Mouse (Mus musculus): ENCODE data around the gene Slc16a11. TPM values are rescaled to one million over a fixed set of nuclear protein-coding genes. Genes with fewer than 3 reads are reported as not detected.
"Not testable (repeated sequence)": the region's sequence is repeated elsewhere in the genome, so short reads cannot be mapped to it uniquely, and the experiment has no call there.

The Slc16a11 gene
- 1.5 and 2.0 TPM in 2 replicates for polyA plus RNA-seq (2016; fragmentation: Nextera tagmentation; extraction: Ambion mirVana)

GRCm38 (mm10) chr11:70212423-70212822 is at the start of gene Slc16a11:
Slc16a11 (plus strand) TSS chr11:70212752.
- Histone ChIP-seq H3K9ac (no peak within 1 kb of the TSS), H3K4me3 (no peak within 1 kb of the TSS), H3K4me2 (replicated peaks) (peak within 1 kb of the TSS; percentile 58), H3K9me3 (no peaks in the 10 kb centered on the region), H3K36me3 (peaks cover 6% of the 10 kb centered on the region; the same call in 1 of the 2 replicates), H3K27me3 (peaks cover 56% of the 10 kb centered on the region), H3K4me1 (peaks cover 21% of the 10 kb centered on the region), H3K27ac (no peak within 1 kb of the TSS)
- WGBS, result 54% methylated on average over 6 of the region's 6 CpGs
- no peak for ATAC-seq (ENCODE audit: insufficient number of reproducible peaks, insufficient read depth, low FRiP score, low TSS enrichment)

- H3K27me3 ChIP-seq, result no peaks in the 10 kb centered on the region
- H3K9me3 ChIP-seq, result no peaks in the 10 kb centered on the region
- ATAC-seq (ENCODE audit: insufficient number of reproducible peaks, insufficient read depth, low FRiP score, low TSS enrichment), result no peak
- H3K4me1 ChIP-seq, result peaks cover 5% of the 10 kb centered on the region; the same call in 1 of the 2 replicates
- 73% methylated on average over 16 of the region's 16 CpGs for WGBS
- H3K36me3 ChIP-seq, result no peaks in the 10 kb centered on the region
- no peak overlapping the region for H3K27ac ChIP-seq
- H3K9ac ChIP-seq, result no peak overlapping the region
- H3K4me2 ChIP-seq (replicated peaks), result no peak overlapping the region
- H3K4me3 ChIP-seq, result no peak overlapping the region
Observed at GRCm38 (mm10) chr11:70165972-70166921, 46.3 kb upstream of the Slc16a11 start.

- peaks cover 5% of the 10 kb centered on the region; the same call in 1 of the 2 replicates for H3K4me1 ChIP-seq
- ATAC-seq (ENCODE audit: insufficient number of reproducible peaks, insufficient read depth, low FRiP score, low TSS enrichment), result no peak
- 46% methylated on average over 7 of the region's 7 CpGs for WGBS
Observed at GRCm38 (mm10) chr11:70168136-70168535, 44.4 kb upstream of the Slc16a11 start.

GRCm38 (mm10) chr11:70169471-70169870 is 43.1 kb upstream of the Slc16a11 start:
- H3K9me3 ChIP-seq; H3K4me3 ChIP-seq; H3K4me1 ChIP-seq; ATAC-seq (ENCODE audit: insufficient number of reproducible peaks, insufficient read depth, low FRiP score, low TSS enrichment); H3K27me3 ChIP-seq; H3K27ac ChIP-seq; H3K4me2 ChIP-seq (replicated peaks); H3K36me3 ChIP-seq; H3K9ac ChIP-seq: not testable (repeated sequence)
- WGBS, result 88% methylated on average over 7 of the region's 7 CpGs

More at GRCm38 (mm10) chr11:70168136-70168535, 44.4 kb upstream of the Slc16a11 start:
- no peak overlapping the region for H3K27ac ChIP-seq
- no peaks in the 10 kb centered on the region for H3K36me3 ChIP-seq
- H3K9me3 ChIP-seq, result no peaks in the 10 kb centered on the region
- no peaks in the 10 kb centered on the region for H3K27me3 ChIP-seq
- no peak overlapping the region for H3K9ac ChIP-seq
- no peak overlapping the region for H3K4me2 ChIP-seq (replicated peaks)
- no peak overlapping the region for H3K4me3 ChIP-seq

- H3K27ac ChIP-seq, result no peak overlapping the region
- H3K27me3 ChIP-seq, result no peaks in the 10 kb centered on the region
- no peaks in the 10 kb centered on the region for H3K36me3 ChIP-seq
- H3K9ac ChIP-seq, result no peak overlapping the region
- peaks cover 5% of the 10 kb centered on the region; the same call in 1 of the 2 replicates for H3K4me1 ChIP-seq
- no peak overlapping the region for H3K4me2 ChIP-seq (replicated peaks)
- no peak for ATAC-seq (ENCODE audit: insufficient number of reproducible peaks, insufficient read depth, low FRiP score, low TSS enrichment)
- WGBS, result 72% methylated on average over 7 of the region's 7 CpGs
- H3K9me3 ChIP-seq, result no peaks in the 10 kb centered on the region
- H3K4me3 ChIP-seq, result no peak overlapping the region
Observed at GRCm38 (mm10) chr11:70170291-70170690, 42.3 kb upstream of the Slc16a11 start.

GRCm38 (mm10) chr11:70171181-70171580 is 41.4 kb upstream of the Slc16a11 start:
- Histone ChIP-seq H3K4me1 (peaks cover 5% of the 10 kb centered on the region; the same call in 1 of the 2 replicates), H3K4me2 (replicated peaks) (no peak overlapping the region), H3K27ac (no peak overlapping the region), H3K9ac (no peak overlapping the region), H3K9me3 (no peaks in the 10 kb centered on the region), H3K27me3 (no peaks in the 10 kb centered on the region), H3K4me3 (no peak overlapping the region), H3K36me3 (no peaks in the 10 kb centered on the region)
- no peak for ATAC-seq (ENCODE audit: insufficient number of reproducible peaks, insufficient read depth, low FRiP score, low TSS enrichment)
- 82% methylated on average over 7 of the region's 7 CpGs for WGBS

GRCm38 (mm10) chr11:70171847-70172246 is 40.7 kb upstream of the Slc16a11 start:
- Histone ChIP-seq H3K36me3 (no peaks in the 10 kb centered on the region), H3K4me2 (replicated peaks) (no peak overlapping the region), H3K27me3 (no peaks in the 10 kb centered on the region), H3K27ac (no peak overlapping the region), H3K9ac (no peak overlapping the region), H3K4me3 (no peak overlapping the region), H3K4me1 (peaks cover 5% of the 10 kb centered on the region; the same call in 1 of the 2 replicates), H3K9me3 (no peaks in the 10 kb centered on the region)
- ATAC-seq (ENCODE audit: insufficient number of reproducible peaks, insufficient read depth, low FRiP score, low TSS enrichment), result no peak
- WGBS, result 55% methylated on average over 3 of the region's 3 CpGs

- Histone ChIP-seq H3K9ac (no peak overlapping the region), H3K36me3 (no peaks in the 10 kb centered on the region), H3K27me3 (no peaks in the 10 kb centered on the region), H3K9me3 (no peaks in the 10 kb centered on the region), H3K4me3 (no peak overlapping the region), H3K4me1 (peaks cover 5% of the 10 kb centered on the region; the same call in 1 of the 2 replicates), H3K4me2 (replicated peaks) (no peak overlapping the region), H3K27ac (no peak overlapping the region)
- no peak for ATAC-seq (ENCODE audit: insufficient number of reproducible peaks, insufficient read depth, low FRiP score, low TSS enrichment)
- WGBS, result 59% methylated on average over 5 of the region's 5 CpGs
Observed at GRCm38 (mm10) chr11:70172298-70172697, 40.3 kb upstream of the Slc16a11 start.

GRCm38 (mm10) chr11:70174491-70174890 is 38.1 kb upstream of the Slc16a11 start:
- peaks cover 3% of the 10 kb centered on the region; the same call in 1 of the 2 replicates for H3K4me1 ChIP-seq
- no peaks in the 10 kb centered on the region for H3K27me3 ChIP-seq
- H3K9ac ChIP-seq, result no peak overlapping the region
- H3K9me3 ChIP-seq, result no peaks in the 10 kb centered on the region
- no peak for ATAC-seq (ENCODE audit: insufficient number of reproducible peaks, insufficient read depth, low FRiP score, low TSS enrichment)
- no peak overlapping the region for H3K4me3 ChIP-seq
- no peak overlapping the region for H3K27ac ChIP-seq
- 91% methylated on average over 4 of the region's 4 CpGs for WGBS
- no peak overlapping the region for H3K4me2 ChIP-seq (replicated peaks)
- H3K36me3 ChIP-seq, result no peaks in the 10 kb centered on the region

- Histone ChIP-seq H3K9me3 (no peaks in the 10 kb centered on the region), H3K4me2 (replicated peaks) (no peak overlapping the region), H3K36me3 (no peaks in the 10 kb centered on the region), H3K27ac (no peak overlapping the region), H3K27me3 (no peaks in the 10 kb centered on the region), H3K4me3 (no peak overlapping the region), H3K9ac (no peak overlapping the region), H3K4me1 (peaks cover 3% of the 10 kb centered on the region; the same call in 1 of the 2 replicates)
- ATAC-seq (ENCODE audit: insufficient number of reproducible peaks, insufficient read depth, low FRiP score, low TSS enrichment), result no peak
- WGBS, result 73% methylated on average over 8 of the region's 8 CpGs
Observed at GRCm38 (mm10) chr11:70177647-70178046, 34.9 kb upstream of the Slc16a11 start.

- Histone ChIP-seq H3K4me3 (no peak overlapping the region), H3K4me2 (replicated peaks) (no peak overlapping the region), H3K9ac (no peak overlapping the region), H3K36me3 (no peaks in the 10 kb centered on the region), H3K4me1 (peaks cover 3% of the 10 kb centered on the region; the same call in 1 of the 2 replicates), H3K9me3 (no peaks in the 10 kb centered on the region), H3K27ac (no peak overlapping the region), H3K27me3 (no peaks in the 10 kb centered on the region)
- WGBS, result 86% methylated on average over 11 of the region's 11 CpGs
- ATAC-seq (ENCODE audit: insufficient number of reproducible peaks, insufficient read depth, low FRiP score, low TSS enrichment), result no peak
Observed at GRCm38 (mm10) chr11:70178311-70178710, 34.2 kb upstream of the Slc16a11 start.

GRCm38 (mm10) chr11:70178756-70179155 is 33.8 kb upstream of the Slc16a11 start:
- no peak overlapping the region for H3K4me3 ChIP-seq
- H3K9ac ChIP-seq, result no peak overlapping the region
- WGBS, result 81% methylated on average over 11 of the region's 11 CpGs
- no peak for ATAC-seq (ENCODE audit: insufficient number of reproducible peaks, insufficient read depth, low FRiP score, low TSS enrichment)
- peaks cover 3% of the 10 kb centered on the region; the same call in 1 of the 2 replicates for H3K4me1 ChIP-seq
- no peaks in the 10 kb centered on the region for H3K36me3 ChIP-seq
- H3K27me3 ChIP-seq, result no peaks in the 10 kb centered on the region
- H3K27ac ChIP-seq, result no peak overlapping the region
- no peak overlapping the region for H3K4me2 ChIP-seq (replicated peaks)
- no peaks in the 10 kb centered on the region for H3K9me3 ChIP-seq
